Mouse (Mus musculus) lung, postnatal 0 days (tissue): Measurements from ENCODE around the gene 1520401A03Rik. TPM values are rescaled to one million over a fixed set of nuclear protein-coding genes. Genes with fewer than 3 reads are reported as not detected.
"Not testable (repeated sequence)": the region's sequence is repeated elsewhere in the genome, so short reads cannot be mapped to it uniquely, and the experiment has no call there.

Source experiments
- ATAC-seq: fragments of 200-750 bp; cut with Nextera tagmentation; 2 replicates; pipeline ENCODE4 v1.8.0; 2017; ENCODE audit warnings: moderate library complexity
- DNase-seq: peaks from one replicate; pipeline ENCODE4 v3.0.0-alpha.2; 2016; ENCODE audit warnings: low spot score
- H3K27ac ChIP-seq: fragments of 300-500 bp; sonication (generic); 2 replicates; pipeline ENCODE4 v1.5.1; 2014; ENCODE audit warnings: antibody characterized with exemption, mild to moderate bottlenecking, low read length, mixed read lengths
- H3K27me3 ChIP-seq: fragments of 300-500 bp; sonication (generic); replicated peaks from 2 replicates; pipeline ENCODE4 v1.6.1; 2014; ENCODE audit warnings: low read length, mixed read lengths; ENCODE audit not compliant: insufficient read depth
- H3K36me3 ChIP-seq: fragments of 300-500 bp; sonication (generic); 2 replicates; pipeline ENCODE4 v1.6.1; 2014; ENCODE audit warnings: low read length, mixed read lengths; ENCODE audit not compliant: insufficient read depth
- H3K4me1 ChIP-seq: fragments of 300-500 bp; sonication (generic); 2 replicates; pipeline ENCODE4 v1.6.1; 2014; ENCODE audit warnings: antibody characterized with exemption, low read depth, low read length, mixed read lengths; ENCODE audit not compliant: insufficient read depth
- H3K4me2 ChIP-seq: fragments of 300-500 bp; sonication (generic); replicated peaks from 2 replicates; pipeline ENCODE4 v1.6.1; 2014; ENCODE audit warnings: low read depth, mild to moderate bottlenecking, low read length, moderate library complexity, mixed read lengths
- H3K4me3 ChIP-seq: fragments of 300-500 bp; sonication (generic); 2 replicates; pipeline ENCODE4 v1.5.1; 2014; ENCODE audit warnings: low read depth, low read length
- H3K9ac ChIP-seq: fragments of 300-500 bp; sonication (generic); replicated peaks from 2 replicates; pipeline ENCODE4 v1.6.1; 2014; ENCODE audit warnings: low read depth, mild to moderate bottlenecking
- H3K9me3 ChIP-seq: fragments of 300-500 bp; sonication (generic); 2 replicates; pipeline ENCODE4 v1.6.1; 2016; ENCODE audit warnings: low read length, mixed read lengths
- CTCF ChIP-seq: IDR thresholded peaks from 2 replicates; pipeline ENCODE4 v1.5.1; 2016; ENCODE audit warnings: antibody characterized with exemption, mild to moderate bottlenecking
- EP300 ChIP-seq: IDR thresholded peaks from 2 replicates; pipeline ENCODE4 v1.6.1; 2016; ENCODE audit warnings: antibody characterized with exemption, mild to moderate bottlenecking, control low read depth
- WGBS: fragments of 180-500 bp; shearing (Covaris S2); extraction: QIAGEN DNeasy Blood & Tissue Kit; methylation state at CpG from one replicate; pipeline ENCODE4 v1.1.7; 2014; 5-methylcytosine and 5-hydroxymethylcytosine counted together
- polyA plus RNA-seq: library from polyadenylated mRNA; unstranded; fragments of >200 nt; fragmentation: Nextera tagmentation; extraction: Ambion mirVana; gene quantifications from 2 replicates; pipeline ENCODE4 v1.2.1, GENCODE M21; 2015

Gene 1520401A03Rik
- polyA plus RNA-seq = 0.20 TPM in 1 of 2 replicates, not detected in the other

DNA sequence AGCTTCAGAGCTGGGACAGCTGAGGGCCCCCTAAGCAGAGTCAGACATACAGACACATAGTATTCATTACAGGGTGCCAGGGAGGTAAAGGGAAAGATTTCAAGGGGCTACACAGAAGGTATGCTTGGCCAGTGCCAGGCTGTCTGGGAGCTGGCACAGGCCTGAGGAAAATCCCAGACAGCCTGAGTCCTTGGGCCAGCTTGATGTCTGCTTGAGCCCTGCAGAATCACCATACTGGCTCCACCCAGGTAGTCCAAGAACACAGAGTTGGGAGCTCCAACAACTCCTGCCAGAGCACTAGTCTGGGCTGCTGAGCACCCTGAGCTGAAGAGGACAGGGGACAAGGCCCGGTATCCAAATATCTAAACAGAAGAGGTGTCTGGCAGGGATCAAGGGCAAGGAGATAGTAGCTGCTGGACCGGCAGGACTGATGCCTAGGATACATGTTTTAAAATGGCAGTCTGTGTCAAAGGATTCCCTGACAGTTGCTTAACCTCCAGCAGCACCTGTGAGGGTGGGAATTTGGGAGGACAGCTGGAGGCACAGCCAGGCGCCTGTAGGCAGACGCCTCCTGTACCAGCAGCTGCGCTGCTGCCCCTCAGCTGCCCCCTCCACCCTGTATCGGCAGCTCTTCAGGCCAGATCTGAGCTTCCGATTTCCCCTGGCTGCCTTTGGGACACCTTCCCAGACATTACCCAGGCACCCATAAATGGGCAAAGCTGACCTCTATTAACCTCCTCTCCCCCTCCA, at the start of gene 1520401A03Rik:
1520401A03Rik (minus strand) TSS at position 408 of the 750 bp plus-strand sequence.
- Histone ChIP-seq H3K4me2 (no peak within 1 kb of the TSS), H3K4me1 (peaks cover 3% of the 10 kb centered on the region; the same call in 1 of the 2 replicates), H3K9me3 (no peaks in the 10 kb centered on the region), H3K36me3 (no peaks in the 10 kb centered on the region), H3K27ac (no peak within 1 kb of the TSS), H3K9ac (no peak within 1 kb of the TSS), H3K27me3 (no peaks in the 10 kb centered on the region), H3K4me3 (no peak within 1 kb of the TSS)
- DNase-seq (no peak), ATAC-seq (no peak)
- TF ChIP-seq CTCF (no peak), EP300 (no peak)
- WGBS = 54% methylated on average over 7 of the region's 7 CpGs

DNA sequence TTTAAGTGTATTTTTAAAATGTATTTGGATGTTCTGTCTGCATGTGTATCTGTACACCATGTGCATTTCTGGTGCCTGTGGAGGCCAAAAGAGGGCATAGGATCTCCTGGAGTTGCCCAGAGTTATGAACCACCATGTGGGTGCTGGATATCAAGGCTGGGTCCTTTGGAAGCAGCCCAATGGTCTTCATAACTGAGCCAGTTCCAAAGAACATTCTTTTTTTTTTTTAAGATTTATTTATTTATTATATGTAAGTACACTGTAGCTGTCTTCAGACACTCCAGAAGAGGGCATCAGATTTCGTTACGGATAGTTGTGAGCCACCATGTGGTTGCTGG, 49.6 kb upstream of the 1520401A03Rik start:
- H3K9me3 ChIP-seq, H3K9ac ChIP-seq, H3K27ac ChIP-seq, H3K4me2 ChIP-seq, H3K27me3 ChIP-seq, H3K4me1 ChIP-seq, H3K36me3 ChIP-seq, H3K4me3 ChIP-seq, ATAC-seq, DNase-seq: not testable (repeated sequence)
- 51% methylated on average over 2 of the region's 2 CpGs for WGBS

DNA sequence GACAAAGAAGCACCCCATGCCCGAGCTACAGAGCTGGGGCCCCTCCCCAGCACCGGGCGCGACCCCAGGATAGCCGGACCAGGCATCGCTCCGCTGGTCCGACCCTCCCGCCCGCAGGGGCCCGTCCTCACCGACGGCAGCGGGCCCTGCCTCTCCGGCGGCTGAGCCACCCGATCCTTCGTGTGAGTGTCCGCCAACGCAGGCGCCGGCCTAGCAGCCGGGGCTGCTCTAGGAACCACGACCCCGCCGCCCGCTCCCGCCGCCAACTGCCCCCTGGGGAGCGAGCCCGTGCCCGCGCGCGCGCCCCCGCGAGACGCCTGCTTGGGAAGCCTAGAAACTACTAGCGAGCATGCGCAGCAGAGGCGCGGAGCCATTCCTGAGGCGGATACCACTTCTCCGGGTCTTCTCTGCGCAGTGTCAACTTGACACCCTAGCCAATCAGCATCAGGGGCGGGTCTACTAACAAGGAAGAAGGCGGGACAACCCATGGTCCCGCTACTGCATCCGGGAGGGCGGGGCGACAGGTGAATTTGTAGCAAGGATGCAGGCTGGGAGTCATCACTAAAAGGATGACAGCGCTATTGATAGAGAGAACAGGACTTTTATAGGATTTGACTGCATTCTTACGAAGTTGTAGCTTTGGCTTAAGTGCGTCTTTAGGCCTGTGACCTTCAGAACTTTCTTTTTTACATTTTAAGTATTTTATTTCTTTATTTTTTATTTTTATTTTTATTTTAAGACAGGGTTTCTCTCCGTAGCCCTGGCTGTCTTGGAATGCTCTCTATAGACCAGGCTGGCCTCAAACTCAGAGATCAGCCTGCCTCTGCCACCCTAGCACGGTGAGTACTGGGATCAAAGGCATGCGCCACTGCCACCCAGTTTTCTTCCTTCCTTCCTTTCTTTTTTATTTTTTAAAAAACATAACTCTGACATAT, 49.0 kb upstream of the 1520401A03Rik start, which contains the start of gene Flywch1:
Flywch1 (minus strand) TSS at position 319 of the 935 bp plus-strand sequence.
- H3K9ac ChIP-seq = peak within 1 kb of the TSS; percentile 92
- H3K4me2 ChIP-seq = peak within 1 kb of the TSS; percentile 73
- H3K4me3 ChIP-seq = peak within 1 kb of the TSS; percentile 92
- no peaks in the 10 kb centered on the region for H3K9me3 ChIP-seq
- ATAC-seq (peak; percentile 99), DNase-seq (peak; percentile 99)
- no peak for TF ChIP-seq CTCF
- peak; percentile 54; the same call in 1 of the 2 replicates for TF ChIP-seq EP300
- peak within 1 kb of the TSS; percentile 68 for H3K27ac ChIP-seq
- H3K27me3 ChIP-seq = no peaks in the 10 kb centered on the region
- 3% methylated on average over 49 of the region's 58 CpGs for WGBS
- no peaks in the 10 kb centered on the region for H3K4me1 ChIP-seq
- no peaks in the 10 kb centered on the region for H3K36me3 ChIP-seq

- TF ChIP-seq EP300 = no peak
- TF ChIP-seq CTCF = no peak
- Histone ChIP-seq H3K9ac (peak overlapping the region; percentile 92), H3K36me3 (no peaks in the 10 kb centered on the region), H3K4me3 (peak overlapping the region; percentile 92), H3K4me1 (no peaks in the 10 kb centered on the region), H3K9me3 (no peaks in the 10 kb centered on the region), H3K27me3 (no peaks in the 10 kb centered on the region), H3K27ac (peak overlapping the region; percentile 68), H3K4me2 (peak overlapping the region; percentile 73)
- ATAC-seq (no peak), DNase-seq (peak; percentile 28)
- 1% methylated on average over 19 of the region's 19 CpGs for WGBS
These were observed 48.3 kb upstream of the 1520401A03Rik start for GRCm38 (mm10) chr17:23770896-23771283.

DNA sequence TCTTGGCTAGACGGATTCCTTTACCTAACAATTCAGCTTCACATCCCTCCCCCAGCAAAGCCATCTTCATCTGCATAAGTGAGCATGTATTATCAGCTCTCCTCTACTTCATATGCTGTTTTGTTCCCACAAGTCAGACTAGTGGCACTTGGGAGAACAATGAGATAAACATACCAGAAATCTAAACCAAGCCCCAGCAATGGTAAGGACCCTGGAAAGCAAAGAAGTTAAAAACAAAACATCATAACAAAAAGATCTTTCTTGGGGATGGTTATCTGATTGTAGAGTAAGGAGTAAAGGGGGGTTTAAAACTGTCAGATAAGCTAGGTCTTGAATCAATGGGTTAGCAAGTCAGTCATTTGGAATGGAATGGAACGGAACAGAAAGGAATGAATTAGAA, 47.9 kb upstream of the 1520401A03Rik start:
- H3K27me3 ChIP-seq = no peaks in the 10 kb centered on the region
- ATAC-seq = no peak
- no peaks in the 10 kb centered on the region for H3K4me1 ChIP-seq
- H3K36me3 ChIP-seq = no peaks in the 10 kb centered on the region
- DNase-seq = no peak
- TF ChIP-seq EP300 (no peak), CTCF (no peak)
- peak overlapping the region; percentile 73 for H3K4me2 ChIP-seq
- peak overlapping the region; percentile 92 for H3K4me3 ChIP-seq
- H3K27ac ChIP-seq = 0 out of 2 replicates have a peak overlapping the region, but pooled peaks have one; percentile 68
- no peaks in the 10 kb centered on the region for H3K9me3 ChIP-seq
- 24% methylated on average over 2 of the region's 2 CpGs for WGBS
- no peak overlapping the region for H3K9ac ChIP-seq

GRCm38 (mm10) chr17:23762976-23763375, 40.4 kb upstream of the 1520401A03Rik start:
- 85% methylated on average over 11 of the region's 11 CpGs for WGBS
- no peaks in the 10 kb centered on the region for H3K4me1 ChIP-seq
- no peak for ATAC-seq

More at GRCm38 (mm10) chr17:23762976-23763375, 40.4 kb upstream of the 1520401A03Rik start:
- Histone ChIP-seq H3K27ac (no peak overlapping the region), H3K9ac (no peak overlapping the region), H3K36me3 (0 out of 2 replicates have a peak, but pooled peaks cover 6% of the 10 kb centered on the region), H3K27me3 (no peaks in the 10 kb centered on the region), H3K9me3 (no peaks in the 10 kb centered on the region), H3K4me2 (no peak overlapping the region), H3K4me3 (no peak overlapping the region)
- TF ChIP-seq EP300 (no peak), CTCF (no peak)
- DNase-seq = no peak
